Mouse (Mus musculus): ENCODE measurements at regions not wholly inside any gene's neighbourhood (a gene's known extent, or its start where the extent isn't known, plus 50 kb on each side); places are given as distances from the start of the nearest gene placed in this dataset.

DNA sequence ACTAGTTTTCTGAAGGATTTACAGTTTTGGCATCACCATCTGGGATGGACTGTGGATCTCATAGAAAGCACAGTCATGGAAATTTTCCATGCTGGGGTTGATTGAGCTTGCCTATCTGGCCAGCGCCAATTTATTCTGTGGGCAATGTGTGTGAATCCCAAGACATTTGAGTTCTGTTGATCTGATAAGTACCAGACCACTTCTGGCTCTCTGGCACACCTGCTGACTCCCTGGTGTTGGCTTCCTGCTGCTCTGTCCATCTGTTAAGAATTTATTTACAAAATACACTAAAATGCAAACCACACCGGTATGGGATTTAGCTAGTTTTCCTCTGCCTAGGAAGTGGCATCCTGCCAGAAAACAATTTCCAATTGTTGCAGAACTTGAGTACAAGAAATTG is 236.5 kb downstream of the Lrriq3 start:
- no peak overlapping the region for H3K27ac ChIP-seq (ENCODE audit: low read depth, low read length)
- no peaks in the 10 kb centered on the region for H3K9me3 ChIP-seq (ENCODE audit: low read length)
- peak; percentile 54 for DNase-seq (ENCODE audit: low spot score)
- H3K36me3 ChIP-seq (ENCODE audit: insufficient read depth, low read length) = no peaks in the 10 kb centered on the region
- no peak overlapping the region for H3K4me2 ChIP-seq (ENCODE audit: low read depth, low read length, poor library complexity, severe bottlenecking)
- no peak overlapping the region for H3K9ac ChIP-seq (replicated peaks; ENCODE audit: low read length, poor library complexity, severe bottlenecking)
- no peaks in the 10 kb centered on the region for H3K27me3 ChIP-seq (ENCODE audit: insufficient read depth, low read length)
- WGBS = 72% methylated on average over 2 of the region's 2 CpGs
- no peak for ATAC-seq (ENCODE audit: low FRiP score)
- no peaks in the 10 kb centered on the region for H3K4me1 ChIP-seq (ENCODE audit: insufficient read depth, low read length)
- no peak overlapping the region for H3K4me3 ChIP-seq (ENCODE audit: low read depth, low read length)
- no peak for TF ChIP-seq CTCF (IDR thresholded peaks at IDR 0.05)

DNA sequence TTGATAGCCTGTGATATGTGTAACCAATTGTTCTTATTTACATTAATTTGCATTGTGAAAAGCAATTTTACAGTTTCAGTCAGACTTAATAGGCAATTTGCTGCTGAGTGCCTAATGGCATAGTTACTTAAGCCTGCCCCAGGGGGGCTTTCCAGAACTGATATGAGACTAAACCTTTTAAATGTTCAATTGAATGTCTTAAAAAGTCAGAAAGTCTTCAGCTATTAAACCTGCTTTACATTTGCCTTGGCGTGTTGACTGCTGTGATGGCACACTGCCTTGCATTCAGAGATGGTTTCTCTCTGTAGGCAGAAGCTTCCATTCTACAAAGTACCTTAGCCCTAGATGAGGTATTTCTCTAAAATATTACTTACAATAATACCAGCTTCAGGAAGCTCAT is 256.0 kb downstream of the Lrriq3 start:
- Histone ChIP-seq H3K4me3 (ENCODE audit: low read depth, low read length) (no peak overlapping the region), H3K4me1 (ENCODE audit: insufficient read depth, low read length) (no peaks in the 10 kb centered on the region), H3K4me2 (ENCODE audit: low read depth, low read length, poor library complexity, severe bottlenecking) (no peak overlapping the region), H3K27ac (ENCODE audit: low read depth, low read length) (no peak overlapping the region), H3K36me3 (ENCODE audit: insufficient read depth, low read length) (no peaks in the 10 kb centered on the region), H3K27me3 (ENCODE audit: insufficient read depth, low read length) (no peaks in the 10 kb centered on the region), H3K9ac (replicated peaks; ENCODE audit: low read length, poor library complexity, severe bottlenecking) (no peak overlapping the region), H3K9me3 (ENCODE audit: low read length) (no peaks in the 10 kb centered on the region)
- no peak for TF ChIP-seq CTCF (IDR thresholded peaks at IDR 0.05)
- DNase-seq (ENCODE audit: low spot score) (peak; percentile 31), ATAC-seq (ENCODE audit: low FRiP score) (no peak)
- 54% methylated on average over 1 of the region's 1 CpGs for WGBS

DNA sequence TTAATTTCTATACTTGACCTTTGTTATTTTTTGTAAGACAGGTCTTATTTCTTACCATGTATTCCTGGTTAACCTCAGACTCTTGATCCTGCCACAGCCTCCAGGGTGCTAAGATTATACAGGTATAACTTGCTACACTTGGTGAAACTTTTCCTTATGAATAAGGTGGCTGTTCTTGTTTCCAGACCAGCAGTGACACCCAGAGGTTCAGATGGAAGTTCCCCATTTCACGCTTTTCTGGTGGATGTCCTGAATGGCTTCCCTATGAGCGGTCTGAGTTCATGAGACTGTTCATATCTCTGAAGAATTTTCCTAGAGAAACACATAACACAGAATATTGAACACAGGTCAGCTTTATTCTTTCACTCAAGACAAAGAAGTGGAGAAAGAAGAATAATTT is 258.4 kb downstream of the Lrriq3 start:
- WGBS = 88% methylated on average over 2 of the region's 2 CpGs
- H3K4me1 ChIP-seq (ENCODE audit: insufficient read depth, low read length) = no peaks in the 10 kb centered on the region
- no peaks in the 10 kb centered on the region for H3K9me3 ChIP-seq (ENCODE audit: low read length)
- H3K4me2 ChIP-seq (ENCODE audit: low read depth, low read length, poor library complexity, severe bottlenecking) = no peak overlapping the region
- peak; percentile 54 for TF ChIP-seq CTCF (IDR thresholded peaks at IDR 0.05)
- ATAC-seq (ENCODE audit: low FRiP score) = no peak
- H3K9ac ChIP-seq (replicated peaks; ENCODE audit: low read length, poor library complexity, severe bottlenecking) = no peak overlapping the region
- H3K27ac ChIP-seq (ENCODE audit: low read depth, low read length) = no peak overlapping the region
- no peak overlapping the region for H3K4me3 ChIP-seq (ENCODE audit: low read depth, low read length)
- peak; percentile 21 for DNase-seq (ENCODE audit: low spot score)
- no peaks in the 10 kb centered on the region for H3K36me3 ChIP-seq (ENCODE audit: insufficient read depth, low read length)
- no peaks in the 10 kb centered on the region for H3K27me3 ChIP-seq (ENCODE audit: insufficient read depth, low read length)

DNA sequence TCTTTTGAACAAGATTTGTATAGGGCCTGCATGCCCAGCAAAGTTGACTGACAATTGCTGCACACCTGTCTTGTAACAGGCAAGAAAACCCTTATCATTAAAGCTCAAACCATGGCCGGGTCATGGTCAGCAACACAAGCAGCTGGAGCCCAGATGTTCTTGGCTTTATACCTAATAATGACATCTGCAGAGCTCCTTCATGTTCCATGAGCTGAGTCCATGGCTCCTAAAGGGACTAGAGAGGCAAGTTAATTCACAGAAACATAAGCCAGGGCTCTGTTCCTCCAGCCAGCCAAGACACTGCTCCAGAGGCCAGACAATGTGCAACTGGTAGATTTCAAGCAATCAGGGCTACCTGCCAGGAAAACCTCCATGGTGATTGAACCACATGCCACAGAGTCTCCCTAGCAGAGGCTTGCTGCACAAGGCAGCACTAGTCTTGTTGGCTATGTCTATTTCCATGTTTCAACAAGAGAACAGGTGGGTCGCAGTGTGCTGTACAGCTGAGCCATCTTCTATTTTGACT is 259.1 kb downstream of the Lrriq3 start:
- no peaks in the 10 kb centered on the region for H3K4me1 ChIP-seq (ENCODE audit: insufficient read depth, low read length)

DNA sequence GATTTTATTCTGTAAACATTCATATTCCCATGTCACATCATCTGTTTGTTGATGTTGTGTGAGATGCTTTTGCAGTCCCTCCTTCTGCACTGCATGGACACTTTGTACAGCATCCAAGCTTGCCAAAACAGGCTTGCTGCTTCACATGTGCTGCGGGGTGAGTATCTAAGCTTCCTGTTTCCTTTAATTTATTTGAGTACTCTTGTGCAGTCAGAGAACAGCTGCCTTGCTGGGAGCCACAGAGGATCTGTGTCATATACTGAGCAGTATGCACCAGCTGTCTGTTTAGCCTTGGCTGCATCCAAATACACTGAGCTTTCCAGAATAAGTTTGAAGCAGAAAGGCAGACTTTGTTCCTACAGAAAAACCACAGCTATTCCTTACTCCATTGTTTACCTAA is 267.2 kb downstream of the Lrriq3 start:
- peak; percentile 60 for DNase-seq (ENCODE audit: low spot score)
- H3K9me3 ChIP-seq (ENCODE audit: low read length) = no peaks in the 10 kb centered on the region
- H3K27ac ChIP-seq (ENCODE audit: low read depth, low read length) = no peak overlapping the region
- H3K27me3 ChIP-seq (ENCODE audit: insufficient read depth, low read length) = no peaks in the 10 kb centered on the region
- H3K4me2 ChIP-seq (ENCODE audit: low read depth, low read length, poor library complexity, severe bottlenecking) = no peak overlapping the region
- no peak overlapping the region for H3K4me3 ChIP-seq (ENCODE audit: low read depth, low read length)
- no peaks in the 10 kb centered on the region for H3K36me3 ChIP-seq (ENCODE audit: insufficient read depth, low read length)
- WGBS = 71% methylated on average over 1 of the region's 1 CpGs
- H3K4me1 ChIP-seq (ENCODE audit: insufficient read depth, low read length) = no peaks in the 10 kb centered on the region
- no peak for TF ChIP-seq CTCF (IDR thresholded peaks at IDR 0.05)
- H3K9ac ChIP-seq (replicated peaks; ENCODE audit: low read length, poor library complexity, severe bottlenecking) = no peak overlapping the region
- 0 out of 2 replicates have a peak, but pooled peaks have one; percentile 56 for ATAC-seq (ENCODE audit: low FRiP score)

More for the DNA sequence above, 259.1 kb downstream of the Lrriq3 start:
- no peaks in the 10 kb centered on the region for H3K9me3 ChIP-seq (ENCODE audit: low read length)
- no peak overlapping the region for H3K9ac ChIP-seq (replicated peaks; ENCODE audit: low read length, poor library complexity, severe bottlenecking)
- no peak overlapping the region for H3K4me3 ChIP-seq (ENCODE audit: low read depth, low read length)
- ATAC-seq (ENCODE audit: low FRiP score) = no peak
- no peak overlapping the region for H3K4me2 ChIP-seq (ENCODE audit: low read depth, low read length, poor library complexity, severe bottlenecking)
- H3K27me3 ChIP-seq (ENCODE audit: insufficient read depth, low read length) = no peaks in the 10 kb centered on the region
- DNase-seq (ENCODE audit: low spot score) = peak; percentile 24
- TF ChIP-seq CTCF (IDR thresholded peaks at IDR 0.05) = no peak
- 94% methylated on average over 2 of the region's 2 CpGs for WGBS
- H3K27ac ChIP-seq (ENCODE audit: low read depth, low read length) = no peak overlapping the region
- no peaks in the 10 kb centered on the region for H3K36me3 ChIP-seq (ENCODE audit: insufficient read depth, low read length)

DNA sequence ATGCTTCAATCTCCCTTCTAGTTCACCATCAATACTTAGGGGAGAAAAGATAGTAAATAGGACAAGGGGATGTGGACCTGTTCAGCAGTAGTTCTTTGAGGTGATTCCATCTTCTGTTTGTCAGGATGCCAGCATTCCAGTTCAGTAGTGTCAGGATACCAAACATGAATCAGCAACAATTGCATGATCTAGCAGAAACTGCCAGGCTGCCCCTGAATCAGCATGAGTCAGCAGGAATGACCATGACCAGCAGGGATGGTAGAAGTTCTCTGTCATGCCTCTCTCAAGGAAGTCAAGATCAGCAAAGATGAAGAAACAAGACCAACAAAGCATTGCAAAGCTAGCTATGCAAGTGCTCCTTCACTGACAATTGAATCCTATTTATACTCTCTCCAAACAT is 277.5 kb downstream of the Lrriq3 start:
- TF ChIP-seq CTCF (IDR thresholded peaks at IDR 0.05) = no peak
- H3K4me3 ChIP-seq (ENCODE audit: low read depth, low read length) = no peak overlapping the region
- no peaks in the 10 kb centered on the region for H3K9me3 ChIP-seq (ENCODE audit: low read length)
- H3K4me2 ChIP-seq (ENCODE audit: low read depth, low read length, poor library complexity, severe bottlenecking) = no peak overlapping the region
- H3K27ac ChIP-seq (ENCODE audit: low read depth, low read length) = no peak overlapping the region
- H3K9ac ChIP-seq (replicated peaks; ENCODE audit: low read length, poor library complexity, severe bottlenecking) = no peak overlapping the region
- no peaks in the 10 kb centered on the region for H3K27me3 ChIP-seq (ENCODE audit: insufficient read depth, low read length)
- no peak for ATAC-seq (ENCODE audit: low FRiP score)
- DNase-seq (ENCODE audit: low spot score) = no peak
- H3K36me3 ChIP-seq (ENCODE audit: insufficient read depth, low read length) = no peaks in the 10 kb centered on the region
- no peaks in the 10 kb centered on the region for H3K4me1 ChIP-seq (ENCODE audit: insufficient read depth, low read length)
